Mouse (Mus musculus): ENCODE results near the gene Hdac6. TPM values are rescaled to one million over a fixed set of nuclear protein-coding genes. Genes with fewer than 3 reads are reported as not detected.

The Hdac6 gene
- 11.2 TPM for total RNA-seq (2023)

DNA sequence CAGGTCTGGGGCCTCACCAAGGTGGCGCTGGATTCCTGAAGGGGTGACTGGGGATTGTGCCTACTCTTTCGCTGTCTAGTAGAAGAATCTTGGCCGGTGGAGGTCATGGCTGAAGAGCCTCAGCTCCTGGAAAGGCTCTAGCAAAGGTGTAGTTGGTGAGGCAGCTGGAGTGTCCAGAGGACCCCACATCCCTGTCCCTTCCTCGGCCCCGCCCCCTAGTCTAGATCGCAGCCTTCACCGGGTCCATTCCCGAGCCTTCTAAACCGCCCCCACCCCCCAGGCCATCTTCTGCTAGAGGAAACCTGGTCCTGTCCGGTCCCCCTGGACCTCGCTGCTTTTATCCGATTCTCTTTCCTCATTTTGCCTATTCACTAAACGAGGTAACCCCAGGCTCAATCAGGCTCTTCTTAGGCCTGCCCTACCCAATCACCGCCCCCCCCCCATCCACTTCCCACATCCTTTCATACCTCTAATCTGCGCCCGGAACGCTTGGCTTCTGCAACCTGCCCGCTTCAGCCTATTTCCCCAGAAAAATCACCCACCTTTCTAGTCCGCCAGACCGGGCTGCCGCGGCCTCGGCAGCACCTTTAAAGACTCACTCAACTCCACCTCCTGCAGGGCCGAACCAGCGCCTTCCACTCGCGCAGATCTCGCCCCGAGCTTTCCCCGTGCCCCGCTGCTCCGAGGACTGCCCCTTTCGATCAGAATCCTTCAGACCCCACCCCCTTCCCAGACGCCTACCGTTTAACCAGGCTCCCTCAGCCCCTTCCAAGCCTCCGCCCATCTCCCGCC lies at the start of gene Hdac6:
Hdac6 (minus strand) TSS at position 782 of the 792 bp plus-strand sequence.

DNA sequence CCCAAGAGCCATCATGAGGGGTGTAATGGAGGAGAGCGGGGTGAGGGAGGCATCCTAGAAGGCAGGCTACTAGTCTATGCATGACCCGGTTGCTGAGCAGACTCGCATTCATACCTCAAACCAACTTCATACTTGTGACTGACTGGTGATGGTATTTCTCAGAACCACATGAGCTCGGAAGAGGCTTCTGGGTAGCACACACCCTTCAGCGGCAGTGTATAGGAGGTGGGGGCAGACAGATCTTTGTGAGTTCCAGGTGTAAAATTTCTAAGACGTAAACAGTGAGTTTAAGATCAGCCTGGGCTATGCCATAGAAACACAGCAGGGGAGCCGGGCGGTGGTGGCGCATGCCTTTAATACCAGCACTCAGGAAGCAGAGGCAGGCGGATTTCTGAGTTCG lies 30.2 kb upstream of the Hdac6 start, which contains the start of gene Gata1:
Gata1 (minus strand) TSS at position 180 of the 400 bp plus-strand sequence.

DNA sequence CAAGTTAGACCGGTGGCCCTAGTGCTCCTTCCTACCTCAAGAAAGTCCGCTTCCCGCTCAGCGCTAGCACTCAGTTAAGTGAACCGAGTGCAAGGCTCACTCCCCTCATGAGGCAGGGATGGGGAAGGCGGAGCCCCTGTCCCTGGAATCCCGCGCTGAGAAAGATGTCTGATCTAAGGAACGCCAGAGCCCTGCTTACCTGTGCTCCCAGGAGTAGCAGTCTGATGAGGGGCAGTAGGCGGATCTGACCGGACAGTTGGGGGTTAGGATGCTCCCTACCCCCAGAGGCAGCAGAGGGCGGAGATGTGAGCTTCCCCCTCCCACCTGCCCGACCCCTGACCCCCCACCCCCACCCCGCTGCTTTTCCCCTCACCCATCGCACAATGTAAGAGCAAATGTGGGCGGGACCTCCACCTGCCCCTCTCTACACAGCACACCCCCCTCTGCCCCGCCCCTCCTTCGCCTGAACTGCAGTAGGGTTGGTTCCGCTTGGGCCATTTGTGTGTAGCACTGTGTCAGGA lies 19.4 kb downstream of the Hdac6 start, which contains the start of gene Eras:
Eras (minus strand) TSS at position 338 of the 521 bp plus-strand sequence.

DNA sequence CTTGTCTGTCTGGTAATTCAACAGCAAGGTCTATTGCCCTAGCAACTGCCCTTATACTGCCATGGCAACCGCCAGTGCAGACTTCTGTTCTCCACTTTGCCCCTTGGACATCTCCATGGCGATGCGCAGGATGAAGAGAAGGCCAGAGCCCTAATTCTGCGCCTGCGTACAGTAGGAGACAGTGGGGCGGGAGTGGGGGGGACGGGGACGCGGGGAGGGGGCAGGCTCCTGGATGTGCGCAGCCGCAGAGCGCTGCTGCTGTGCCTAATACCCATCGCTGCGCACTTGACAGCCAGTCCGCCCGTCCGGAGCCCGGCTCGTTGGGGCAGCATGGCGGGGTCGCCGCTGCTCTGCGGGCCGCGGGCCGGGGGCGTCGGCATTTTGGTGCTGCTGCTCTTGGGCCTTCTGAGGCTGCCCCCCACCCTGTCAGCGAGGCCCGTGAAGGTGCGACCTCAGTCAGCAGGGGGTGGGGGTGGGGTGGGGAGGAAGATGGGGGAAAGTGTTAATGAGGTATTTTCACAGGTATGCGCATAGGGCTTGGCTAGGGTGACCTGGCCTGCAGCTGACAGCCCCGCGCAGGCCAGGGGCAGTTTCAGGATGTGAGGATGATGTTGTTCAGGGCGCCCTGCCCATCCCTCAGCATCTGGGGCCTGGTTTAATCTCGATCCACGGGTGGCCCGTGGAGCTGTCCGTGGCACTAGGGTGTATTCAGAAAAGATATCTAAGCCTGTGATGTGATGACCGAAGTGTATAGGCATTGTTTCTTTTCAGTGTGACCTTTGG lies 27.9 kb downstream of the Hdac6 start, which contains the start of gene Pcsk1n:
Pcsk1n (plus strand) TSS at position 222 of the 783 bp plus-strand sequence.

DNA sequence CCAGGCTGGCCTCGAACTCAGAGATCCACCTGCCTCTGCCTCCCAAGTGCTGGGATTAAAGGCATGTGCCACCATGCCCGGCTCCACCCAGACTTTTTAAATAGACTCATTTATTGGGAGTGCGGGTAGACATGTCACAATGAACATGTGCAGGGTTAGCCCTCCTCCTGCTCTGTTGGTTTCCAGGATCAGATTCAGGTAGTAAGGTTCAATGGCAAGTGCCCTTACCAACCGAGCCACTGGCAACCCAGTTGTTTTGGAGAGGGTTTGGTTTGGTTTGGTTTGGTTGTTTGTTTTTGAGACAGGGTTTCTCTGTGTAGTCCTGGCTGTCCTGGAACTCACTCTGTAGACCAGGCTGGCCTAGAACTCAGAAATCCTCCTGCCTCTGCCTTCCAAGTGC lies 38.4 kb downstream of the Hdac6 start, which contains the start of gene Gm10490:
Gm10490 (plus strand) TSS at position 301 of the 400 bp plus-strand sequence.

DNA sequence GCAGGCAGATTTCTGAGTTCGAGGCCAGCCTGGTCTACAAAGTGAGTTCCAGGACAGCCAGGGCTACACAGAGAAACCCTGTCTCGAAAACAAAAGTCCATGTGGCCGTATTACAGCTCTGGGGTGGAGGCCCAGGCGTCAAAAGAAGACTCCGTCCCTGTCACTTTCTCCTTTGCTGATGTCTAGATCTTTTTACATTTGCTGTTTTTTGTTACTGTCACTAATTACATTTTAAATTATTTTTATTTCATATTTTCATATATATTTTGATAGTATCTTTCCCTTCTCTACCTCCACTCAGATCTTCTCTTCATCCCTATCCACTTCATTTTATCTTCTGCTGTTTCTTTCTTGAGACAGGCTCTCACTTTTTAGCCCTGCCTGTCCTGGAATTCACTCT lies 40.0 kb downstream of the Hdac6 start, which contains the start of gene Gm10491:
Gm10491 (minus strand) TSS at position 101 of the 400 bp plus-strand sequence.

DNA sequence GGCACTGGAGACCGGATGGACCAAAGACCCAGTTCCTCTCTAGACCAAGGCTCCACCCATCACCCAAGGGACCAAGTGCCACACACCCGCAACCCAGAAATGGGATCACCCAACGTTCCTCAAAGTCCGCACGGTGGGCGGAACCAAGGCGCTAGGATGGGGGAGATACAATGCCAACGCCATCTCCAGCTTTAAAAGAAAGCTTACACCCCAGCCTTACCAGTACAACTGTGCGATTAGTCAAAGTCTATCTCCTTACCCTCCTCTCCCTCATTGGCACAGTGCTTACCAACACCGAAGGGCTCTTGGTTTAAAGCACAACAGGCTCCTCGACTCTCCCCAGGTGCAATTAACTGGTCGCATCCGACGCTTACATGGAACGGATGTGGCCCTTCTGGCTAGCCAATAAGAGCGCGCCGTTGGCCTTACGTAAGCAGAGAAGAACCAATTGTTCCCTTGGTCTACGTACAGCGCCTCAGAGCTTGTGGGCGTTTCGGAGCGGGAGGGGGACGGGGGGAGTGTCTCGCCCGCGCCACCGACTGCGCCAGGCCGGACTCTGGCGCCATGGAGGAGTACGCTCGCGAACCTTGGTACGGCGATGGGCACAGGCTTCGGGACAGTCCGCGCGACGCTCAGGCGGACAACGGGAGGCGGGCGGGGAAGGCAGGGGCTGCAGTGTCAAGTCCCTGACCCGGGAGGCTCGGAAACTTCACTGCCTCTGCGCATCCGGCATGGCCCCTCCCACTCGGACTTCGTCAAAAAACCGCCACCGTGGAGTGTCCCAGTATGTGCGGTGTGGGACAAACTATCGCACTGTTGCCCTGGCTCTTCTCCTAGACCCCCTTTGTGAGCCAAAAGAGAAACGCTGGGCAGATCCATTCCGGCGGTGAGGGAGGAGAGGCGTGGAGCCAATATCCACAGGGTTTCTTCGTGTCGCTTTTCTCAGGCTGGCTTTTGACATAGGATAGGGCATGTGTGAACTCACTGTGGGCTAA lies 48.5 kb downstream of the Hdac6 start, which contains the start of the genes Pqbp1 and Timm17b:
Pqbp1 (minus strand) TSS at position 390 of the 995 bp plus-strand sequence.
Timm17b (plus strand) TSS at position 478 of the 995 bp plus-strand sequence.

DNA sequence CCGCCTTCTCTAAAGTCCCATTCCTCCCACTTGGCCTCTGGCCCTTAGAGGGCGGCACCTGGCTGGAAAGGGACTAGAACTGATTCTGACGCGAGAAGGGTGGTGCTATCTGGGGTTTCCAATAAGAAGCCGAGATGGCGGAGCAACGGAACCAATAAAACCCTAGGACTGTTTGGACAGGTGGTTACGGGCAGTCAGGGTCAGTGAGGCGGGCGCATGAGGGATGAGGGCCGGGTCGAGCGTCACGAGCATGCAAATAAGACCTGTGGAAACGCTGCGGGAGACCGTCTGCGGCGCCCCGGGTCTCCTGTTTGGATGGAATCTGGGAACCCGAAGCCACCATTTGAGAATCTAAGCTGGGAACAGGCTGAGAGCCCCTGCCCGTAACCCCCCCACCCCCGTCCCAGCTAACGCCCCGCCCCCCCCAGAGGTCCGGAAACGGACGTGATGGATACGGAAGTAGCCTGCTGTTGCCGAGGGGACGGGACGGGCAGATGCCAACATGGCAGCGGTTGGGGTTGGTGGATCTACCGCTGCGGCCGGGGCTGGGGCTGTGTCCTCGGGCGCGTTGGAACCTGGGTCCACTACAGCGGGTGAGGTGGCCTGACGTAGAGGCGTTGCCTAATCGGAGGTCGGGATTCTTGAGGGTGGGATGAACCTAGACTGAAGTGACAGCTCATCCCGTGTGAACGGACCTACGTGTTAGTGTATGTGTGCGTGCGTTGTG lies 63.7 kb downstream of the Hdac6 start, which contains the start of gene Slc35a2:
Slc35a2 (plus strand) TSS at position 188 of the 727 bp plus-strand sequence.

Other genes with a start within 250 kb of the Hdac6 start
- 111 TPM for gene Wdr45, start 233.6 kb downstream of the Hdac6 start, total RNA-seq (2023)
- not detected for gene Gm45208, start 225.6 kb downstream of the Hdac6 start, total RNA-seq (2023)
- 17.0 TPM for gene Praf2, start 219.4 kb downstream of the Hdac6 start, total RNA-seq (2023)
- not detected for gene Ccdc120, start 197.0 kb downstream of the Hdac6 start, total RNA-seq (2023)
- 22.2 TPM for gene Tfe3, start 185.3 kb downstream of the Hdac6 start, total RNA-seq (2023)
- gene Gripap1, start 158.1 kb downstream of the Hdac6 start, total RNA-seq (2023): 175 TPM
- gene Kcnd1, start 125.6 kb downstream of the Hdac6 start, total RNA-seq (2023): 0.80 TPM
- gene Otud5, start 106.5 kb downstream of the Hdac6 start, total RNA-seq (2023): 214 TPM
- 121 TPM for gene Pim2, start 69.6 kb downstream of the Hdac6 start, total RNA-seq (2023)
- gene Slc35a2, start 63.9 kb downstream of the Hdac6 start, total RNA-seq (2023): 38.3 TPM
- 68.3 TPM for gene Pqbp1, start 48.6 kb downstream of the Hdac6 start, total RNA-seq (2023)
- 31.9 TPM for gene Timm17b, start 48.5 kb downstream of the Hdac6 start, total RNA-seq (2023)
- gene Gm10491, start 40.1 kb downstream of the Hdac6 start, total RNA-seq (2023): not detected
- gene Gm10490, start 38.3 kb downstream of the Hdac6 start, total RNA-seq (2023): not detected
- gene Pcsk1n, start 28.1 kb downstream of the Hdac6 start, total RNA-seq (2023): not detected
- gene Eras, start 19.3 kb downstream of the Hdac6 start, total RNA-seq (2023): not detected
- gene Gata1, start 30.2 kb upstream of the Hdac6 start, total RNA-seq (2023): 0.61 TPM
- gene Glod5, start 70.6 kb upstream of the Hdac6 start, total RNA-seq (2023): not detected
- 32.6 TPM for gene Suv39h1, start 126.9 kb upstream of the Hdac6 start, total RNA-seq (2023)
- gene Was, start 142.6 kb upstream of the Hdac6 start, total RNA-seq (2023): 100 TPM
- 44.8 TPM for gene Wdr13, start 185.0 kb upstream of the Hdac6 start, total RNA-seq (2023)
- gene Rbm3, start 198.0 kb upstream of the Hdac6 start, total RNA-seq (2023): 531 TPM
- 16.1 TPM for gene Tbc1d25, start 228.3 kb upstream of the Hdac6 start, total RNA-seq (2023)
- 41.9 TPM for gene Ebp, start 245.6 kb upstream of the Hdac6 start, total RNA-seq (2023)

Data from CD8-positive naive resting alpha-beta T cell, adult 57 days (primary cell).